Mouse (Mus musculus) heart, postnatal 0 days (tissue): Measurements from ENCODE around the gene Golt1a.

ENCODE experiments used
- CTCF ChIP-seq: IDR thresholded peaks from 2 replicates; pipeline ENCODE4 v1.5.1; 2016; ENCODE audit warnings: antibody characterized with exemption, control low read depth, low read depth
- EP300 ChIP-seq: IDR thresholded peaks from 2 replicates; pipeline ENCODE4 v1.6.1; 2016; ENCODE audit warnings: antibody characterized with exemption, low read depth

DNA sequence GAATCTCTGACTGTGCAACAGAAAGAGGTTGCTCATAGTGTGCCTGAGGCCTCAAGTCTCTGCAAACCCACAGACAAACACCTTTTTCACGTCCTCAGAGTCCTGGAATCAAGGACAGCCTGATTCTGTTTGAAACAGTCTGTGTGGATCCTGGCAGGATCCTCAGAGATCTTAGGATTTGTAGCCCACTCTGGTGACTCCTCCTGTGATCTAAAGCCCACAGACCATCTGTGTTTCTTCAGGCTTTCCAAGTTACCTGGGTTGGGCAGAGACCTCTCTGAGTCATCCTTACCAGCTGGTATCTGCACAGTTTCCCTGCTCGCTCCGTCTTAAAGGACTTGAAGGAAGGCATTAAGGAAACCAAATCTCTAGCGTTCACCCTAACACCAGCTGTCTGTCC lies 22.5 kb upstream of the Golt1a start:
- TF ChIP-seq EP300 (no peak), CTCF (no peak)
